Mouse (Mus musculus) ES-E14 (cell line): ENCODE measurements around the gene Olfr465-ps1. TPM values are rescaled to one million over a fixed set of nuclear protein-coding genes. Genes with fewer than 3 reads are reported as not detected.

Source experiments
- DNase-seq: peaks from one replicate; pipeline ENCODE4 v3.0.0-alpha.2; 2013; ENCODE audit warnings: low read depth, low spot score
- H3K27ac ChIP-seq: 2 replicates; pipeline ENCODE4 v1.5.1; 2012; ENCODE audit warnings: low read depth, mild to moderate bottlenecking, low read length, moderate library complexity, mixed read lengths; ENCODE audit not compliant: poor library complexity, insufficient read depth, severe bottlenecking
- H3K36me3 ChIP-seq: 2 replicates; pipeline ENCODE4 v1.6.1; 2012; ENCODE audit warnings: mild to moderate bottlenecking, low read length, moderate library complexity, mixed read lengths; ENCODE audit not compliant: control insufficient read depth, poor library complexity, insufficient read depth, severe bottlenecking
- H3K4me1 ChIP-seq, 2 experiments: fragments of 150-350 bp in 1 of 2; sonication (generic) in 1 of 2; 2 replicates each; pipeline ENCODE4 v1.6.1; 2012; ENCODE audit warnings: low read length in 2 of 2, mild to moderate bottlenecking in 1 of 2, mixed read lengths in 1 of 2; ENCODE audit not compliant: control insufficient read depth in 2 of 2, insufficient read depth in 2 of 2, poor library complexity in 1 of 2
- H3K4me3 ChIP-seq, 2 experiments: fragments of 150-350 bp in 1 of 2; sonication (generic) in 1 of 2; 2 replicates each; pipeline ENCODE4 v1.5.1; 2012; ENCODE audit warnings: low read length in 2 of 2, low read depth in 1 of 2, mild to moderate bottlenecking in 1 of 2, mixed read lengths in 1 of 2; ENCODE audit not compliant: insufficient read depth in 1 of 2, poor library complexity in 1 of 2, severe bottlenecking in 1 of 2
- H3K9ac ChIP-seq: 2 replicates; pipeline ENCODE4 v1.6.1; 2012; ENCODE audit warnings: low read depth, mild to moderate bottlenecking, low read length, mixed read lengths; ENCODE audit not compliant: poor library complexity, insufficient read depth, severe bottlenecking
- H3K9me3 ChIP-seq: fragments of 150-350 bp; sonication (generic); 2 replicates; pipeline ENCODE4 v1.6.1; 2012; ENCODE audit warnings: low read depth, mild to moderate bottlenecking, low read length; ENCODE audit not compliant: control insufficient read depth, insufficient read depth
- CHD2 ChIP-seq: IDR thresholded peaks from 2 replicates; pipeline ENCODE4 v1.6.1; 2014; ENCODE audit warnings: mild to moderate bottlenecking, low read depth, low read length, inconsistent platforms
- HCFC1 ChIP-seq: IDR thresholded peaks from 2 replicates; pipeline ENCODE4 v1.6.1; 2012; ENCODE audit warnings: low read length, inconsistent platforms, borderline replicate concordance; ENCODE audit not compliant: insufficient read depth
- MAFK ChIP-seq: IDR thresholded peaks from 2 replicates; pipeline ENCODE4 v1.6.1; 2014; ENCODE audit warnings: mild to moderate bottlenecking, low read depth, low read length, inconsistent platforms; ENCODE audit not compliant: insufficient read depth
- ZC3H11A ChIP-seq: IDR thresholded peaks from 2 replicates; pipeline ENCODE4 v1.6.1; 2012; ENCODE audit warnings: low read depth, mild to moderate bottlenecking, inconsistent platforms, low read length, borderline replicate concordance
- ZNF384 ChIP-seq: IDR thresholded peaks from 2 replicates; pipeline ENCODE4 v1.6.1; 2012; ENCODE audit warnings: low read depth, low read length, inconsistent platforms
- in situ Hi-C, 2 experiments: fragments of 600-800 bp; cut with MboI; formaldehyde crosslinking; loops; one replicate each; pipeline ENCODE4 v1.15.1; 2025; ENCODE audit warnings: low sequenced_read_pairs in 2 of 2, inconsistent platforms in 1 of 2; ENCODE audit not compliant: unreplicated experiment in 2 of 2
- total RNA-seq: library from RNA; depleted of rRNA; stranded (reverse); fragments of 300-350 nt; gene quantifications from 2 replicates; pipeline ENCODE4 v1.2.3, GENCODE M21; 2012

Olfr465-ps1 gene
- total RNA-seq, 1 experiment, result not detected

DNA sequence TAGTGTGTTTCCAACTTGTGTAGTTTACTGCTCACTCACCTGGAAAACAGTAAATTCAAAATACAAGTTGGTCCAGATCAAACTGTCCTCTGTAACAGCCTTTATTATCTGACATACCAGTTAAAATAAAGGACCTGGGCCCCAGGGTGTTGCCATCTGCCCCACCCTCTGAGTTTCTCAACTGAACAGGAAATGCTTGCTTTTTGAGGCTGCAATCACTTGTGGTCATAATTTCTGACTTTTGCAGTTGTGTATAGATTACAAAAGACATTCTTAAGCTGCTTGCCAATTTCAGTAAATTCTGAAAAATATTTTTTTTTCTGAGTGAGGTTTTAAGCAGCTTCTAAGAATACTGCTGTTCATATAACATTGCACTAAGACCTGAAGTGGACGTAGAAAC is 15.8 kb upstream of the Olfr465-ps1 start:
- Histone ChIP-seq H3K9ac (no peak overlapping the region), H3K36me3 (no peaks in the 10 kb centered on the region), H3K4me3 (no peak overlapping the region), H3K27ac (no peak overlapping the region), H3K9me3 (no peaks in the 10 kb centered on the region), H3K4me1 (no peaks in the 10 kb centered on the region)
- in situ Hi-C loops, result no loop called here
- TF ChIP-seq ZC3H11A (no peak), MAFK (no peak), HCFC1 (no peak), ZNF384 (no peak), CHD2 (no peak)
- no peak for DNase-seq

DNA sequence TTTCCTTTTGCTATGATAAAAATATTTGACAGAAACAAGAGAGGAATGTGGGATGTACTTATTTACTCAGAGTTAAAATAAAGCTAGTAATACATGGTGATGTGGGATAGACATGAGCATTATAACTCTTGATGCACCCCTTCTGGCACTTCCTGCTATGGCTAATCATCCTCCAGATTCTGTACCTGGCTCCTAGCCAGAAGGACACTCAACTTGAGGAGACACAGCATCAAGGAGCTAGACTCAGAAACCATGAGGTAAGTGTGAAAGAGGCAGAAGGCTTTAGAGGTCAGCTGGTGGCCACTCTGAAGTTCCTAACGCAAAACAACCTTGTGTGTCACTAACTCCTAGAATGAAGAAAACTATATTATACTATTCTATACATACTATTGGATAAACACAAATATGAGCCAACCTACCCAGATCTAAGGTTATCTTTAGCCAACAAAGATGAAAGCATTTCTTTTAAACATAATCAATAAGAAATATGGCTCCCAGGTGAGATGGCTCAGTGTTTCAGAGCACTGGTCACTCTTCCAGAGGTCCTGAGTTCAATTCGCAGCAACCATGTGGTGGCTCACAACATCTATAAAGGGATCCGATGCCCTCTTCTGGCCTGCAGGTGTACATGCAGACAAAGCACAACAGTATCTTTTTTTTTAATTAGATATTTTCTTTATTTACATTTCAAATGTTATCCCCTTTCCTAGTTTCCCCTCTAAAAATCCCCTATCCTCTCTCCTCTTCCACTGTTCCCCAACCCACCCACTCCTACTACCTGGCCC is 10.6 kb upstream of the Olfr465-ps1 start:
- Histone ChIP-seq H3K9ac (no peak overlapping the region), H3K9me3 (no peaks in the 10 kb centered on the region), H3K4me1 (no peaks in the 10 kb centered on the region), H3K27ac (no peak overlapping the region), H3K4me3 (no peak overlapping the region), H3K36me3 (no peaks in the 10 kb centered on the region)
- no peak for TF ChIP-seq CHD2
- TF ChIP-seq ZC3H11A, result no peak
- no peak for TF ChIP-seq MAFK
- no peak for TF ChIP-seq HCFC1
- no peak for TF ChIP-seq ZNF384
- in situ Hi-C loops, result no loop called here
- peak; percentile 16 for DNase-seq

DNA sequence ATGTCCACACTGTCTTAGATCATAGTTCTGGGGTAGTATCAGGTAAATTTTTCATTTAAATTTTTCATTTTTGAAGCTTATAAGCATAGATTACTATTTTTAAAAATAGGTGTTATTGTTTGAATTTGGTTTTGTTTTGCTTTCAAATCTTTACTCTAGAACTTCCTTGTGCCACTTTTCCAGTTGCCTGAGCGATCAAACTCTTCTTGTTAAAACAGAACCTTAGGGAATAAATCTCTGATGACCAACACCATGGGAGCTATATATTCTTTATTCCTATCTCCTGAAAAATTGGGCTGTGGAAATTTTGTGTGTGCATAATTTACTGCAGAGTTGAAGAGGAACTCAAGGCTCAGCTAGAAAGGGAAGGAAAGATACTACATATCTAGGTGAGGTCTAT is 12.1 kb downstream of the Olfr465-ps1 start, which contains the start of gene Olfr466:
TSS of gene Olfr466 (plus strand) at position 301 of the 400 bp plus-strand sequence.
- TF ChIP-seq CHD2 (no peak), MAFK (no peak), HCFC1 (no peak), ZC3H11A (no peak), ZNF384 (no peak)
- no peaks in the 10 kb centered on the region for H3K9me3 ChIP-seq

DNA sequence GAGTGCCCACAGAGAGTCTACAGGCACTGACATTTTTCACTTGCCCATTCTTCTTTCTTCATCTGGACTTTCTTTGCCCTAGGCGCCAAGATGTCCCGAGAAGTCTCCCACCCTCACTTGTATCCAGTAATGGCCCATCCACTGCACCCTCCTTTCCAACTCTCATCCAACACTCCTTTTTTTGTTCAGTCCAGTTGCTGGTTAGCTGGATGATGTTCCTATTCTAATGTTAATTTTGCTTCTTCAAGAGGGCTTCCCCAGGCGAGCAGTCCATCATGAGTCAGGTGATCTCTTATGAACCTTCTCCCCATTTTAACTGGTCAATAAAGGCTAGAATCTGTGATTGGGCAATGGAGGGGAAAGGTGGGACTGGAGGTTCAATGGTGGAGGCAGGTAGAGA is 36.2 kb downstream of the Olfr465-ps1 start:
- Histone ChIP-seq H3K27ac (no peak overlapping the region), H3K9me3 (no peaks in the 10 kb centered on the region), H3K36me3 (no peaks in the 10 kb centered on the region), H3K4me3 (no peak overlapping the region), H3K9ac (no peak overlapping the region), H3K4me1 (peaks cover 0 to 4% of the 10 kb centered on the region in 2 experiments; a peak in 1 of 4 replicates)
- TF ChIP-seq ZC3H11A (no peak), ZNF384 (no peak), HCFC1 (no peak), CHD2 (no peak), MAFK (0 out of 2 replicates have a peak, but pooled peaks have one; percentile 3)
- DNase-seq, result peak; percentile 47
- in situ Hi-C loops, result no loop called here

More for the DNA sequence above, 12.1 kb downstream of the Olfr465-ps1 start, which contains the start of gene Olfr466:
- Histone ChIP-seq H3K9ac (no peak within 1 kb of the TSS), H3K27ac (no peak within 1 kb of the TSS), H3K36me3 (no peaks in the 10 kb centered on the region), H3K4me3 (no peak within 1 kb of the TSS), H3K4me1 (no peaks in the 10 kb centered on the region)
- in situ Hi-C loops, result no loop called here
- DNase-seq, result no peak
